Mouse (Mus musculus): ENCODE measurements around the gene Cux1.

Gene Cux1

DNA sequence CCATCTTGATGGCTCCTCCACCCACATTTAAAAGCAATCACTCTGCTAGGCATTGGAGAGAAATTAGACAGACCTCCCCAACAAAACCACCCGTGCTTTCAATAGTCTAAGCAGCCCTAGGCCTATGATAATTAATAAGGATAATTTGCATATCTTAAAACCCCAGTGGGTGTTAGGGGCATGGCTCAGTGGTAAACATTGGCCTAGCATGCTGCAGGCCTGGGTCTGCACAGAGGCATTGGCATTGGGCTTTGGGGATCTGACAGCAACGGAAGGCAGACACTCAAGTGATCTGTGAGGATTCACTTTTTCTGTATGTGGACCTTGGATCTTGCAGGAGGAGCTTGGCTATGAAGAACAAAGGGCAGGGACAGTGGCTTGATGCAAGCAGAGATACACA, 274.9 kb downstream of the Cux1 start:
- DNase-seq = no peak

- no peak for DNase-seq
Observed at GRCm38 (mm10) chr5:136291562-136291961, 275.7 kb downstream of the Cux1 start.

GRCm38 (mm10) chr5:136289776-136290175, 277.5 kb downstream of the Cux1 start:
- no peak for DNase-seq

GRCm38 (mm10) chr5:136288351-136289081, 278.8 kb downstream of the Cux1 start:
- DNase-seq = no peak

DNA sequence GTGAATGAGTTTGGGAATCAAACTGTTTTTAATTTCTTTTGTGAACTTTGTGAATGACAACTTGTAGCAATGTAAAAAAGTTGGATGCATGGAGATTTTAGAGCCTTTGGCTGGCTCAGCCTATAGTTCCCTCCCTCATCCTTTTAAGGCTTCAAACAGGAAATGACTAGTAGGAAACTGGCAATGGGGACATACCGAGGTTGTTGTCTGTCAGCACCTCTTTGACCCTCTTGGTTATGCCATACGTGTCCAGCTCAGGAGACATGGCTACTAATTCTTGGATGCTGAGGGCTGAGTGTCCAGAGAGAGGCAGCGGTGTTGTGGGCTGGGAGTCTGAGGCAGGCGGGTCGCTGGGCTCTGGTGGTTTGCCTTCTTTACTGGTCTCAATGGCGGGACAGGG, 280.7 kb downstream of the Cux1 start:
- no peak for DNase-seq

DNA sequence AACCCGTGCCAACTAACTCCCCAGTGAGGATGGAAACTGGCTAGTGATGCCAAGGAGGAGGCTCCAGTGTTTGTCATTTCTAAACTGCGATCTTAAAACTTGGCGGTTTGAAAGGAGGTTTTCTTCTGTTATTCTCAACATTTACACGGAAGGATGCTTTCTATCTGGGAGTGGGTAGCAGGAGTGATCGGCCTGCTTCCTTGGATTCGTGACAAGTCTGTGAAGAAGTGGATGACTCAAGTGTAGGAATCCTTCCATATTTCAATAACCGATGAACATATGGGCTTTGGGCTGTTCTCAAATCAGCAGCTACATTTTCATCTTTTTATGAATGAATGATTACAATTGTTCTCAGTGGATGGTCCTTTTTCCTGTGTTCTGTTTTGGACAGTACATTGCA, 282.2 kb downstream of the Cux1 start:
- no peak for DNase-seq

DNA sequence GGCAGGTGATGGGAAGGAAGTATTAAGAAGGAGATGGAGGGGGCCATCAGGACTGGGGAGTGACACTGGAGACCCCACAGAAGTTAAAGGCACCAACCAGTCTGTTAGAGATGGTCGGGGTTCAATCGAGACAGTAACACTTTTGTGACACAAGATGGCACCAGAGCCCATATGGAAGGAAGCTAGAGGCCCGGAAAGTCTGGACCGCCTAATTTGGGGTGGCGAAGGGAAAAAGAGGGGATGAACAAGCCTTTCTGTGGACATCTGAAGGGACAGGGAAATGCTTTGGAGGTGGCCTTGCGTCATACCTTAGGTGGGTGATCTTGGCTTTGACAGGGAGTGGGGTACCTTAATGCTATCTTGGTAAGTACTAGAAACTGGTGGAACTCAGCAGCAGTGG, 285.9 kb downstream of the Cux1 start:
- peak; percentile 14 for DNase-seq

DNA sequence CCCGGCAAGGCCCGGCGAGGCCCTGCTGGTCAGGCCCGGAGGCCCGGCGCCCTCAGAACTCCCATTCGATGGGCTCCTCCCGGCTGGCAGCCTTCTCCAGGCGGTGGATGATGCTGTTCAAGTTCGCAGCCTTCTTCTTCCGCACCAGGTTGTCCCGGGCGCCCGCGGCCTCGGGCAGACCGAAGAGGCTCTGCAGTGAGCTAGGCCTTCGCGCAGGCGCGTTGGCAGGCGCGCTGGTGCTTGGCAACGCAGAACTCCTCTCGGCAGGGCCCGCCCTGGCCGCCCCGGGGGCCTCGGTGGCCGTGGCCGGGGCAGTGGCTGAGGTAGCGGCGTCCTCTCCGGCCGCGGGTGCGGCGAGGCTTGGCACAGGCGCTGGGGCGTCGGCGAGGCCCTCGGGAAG, 292.6 kb downstream of the Cux1 start:
- DNase-seq = no peak

- DNase-seq = no peak
Observed at GRCm38 (mm10) chr5:136269937-136270336, 297.4 kb downstream of the Cux1 start.

DNA sequence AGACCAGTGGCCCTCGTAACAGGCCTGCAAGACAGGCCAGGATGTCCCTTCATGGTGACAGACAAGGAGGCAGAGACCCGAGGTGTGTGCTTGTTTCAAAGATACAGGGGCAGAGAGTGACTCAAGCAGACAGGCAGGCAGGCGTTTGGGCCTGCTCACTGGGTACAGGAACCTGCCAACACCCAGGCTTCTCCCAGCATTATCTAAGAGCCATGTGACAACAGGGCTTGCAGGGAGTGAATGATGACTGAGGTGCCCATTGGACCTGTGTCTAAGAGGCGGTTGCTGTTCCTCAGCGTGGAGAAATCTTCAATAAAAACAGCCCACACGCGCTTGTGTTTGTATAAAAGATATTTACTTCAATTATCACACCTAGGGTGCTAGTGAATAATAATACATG, 301.2 kb downstream of the Cux1 start:
- DNase-seq = no peak

DNA sequence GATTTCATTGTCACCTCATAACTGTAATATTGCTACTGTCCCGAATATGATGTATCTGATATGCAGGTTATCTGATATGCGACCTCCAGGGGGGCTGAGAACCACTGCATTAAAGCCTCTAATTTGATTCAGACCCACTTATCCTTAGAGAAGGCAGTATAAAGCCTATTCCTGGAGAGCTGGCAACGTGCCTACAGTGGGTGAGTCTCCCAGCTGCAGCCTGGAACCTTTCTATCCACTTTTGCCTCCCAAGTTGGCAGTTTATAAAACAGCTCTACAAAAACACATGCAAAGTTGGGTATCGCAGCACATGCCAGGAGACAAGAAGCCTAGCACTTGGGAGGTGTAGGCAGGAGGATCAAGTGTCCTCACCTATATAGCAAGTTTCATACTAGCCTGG, 303.9 kb downstream of the Cux1 start:
- DNase-seq = no peak

- DNase-seq = peak; percentile 77
Observed at GRCm38 (mm10) chr5:136258919-136259318, 308.4 kb downstream of the Cux1 start.

DNA sequence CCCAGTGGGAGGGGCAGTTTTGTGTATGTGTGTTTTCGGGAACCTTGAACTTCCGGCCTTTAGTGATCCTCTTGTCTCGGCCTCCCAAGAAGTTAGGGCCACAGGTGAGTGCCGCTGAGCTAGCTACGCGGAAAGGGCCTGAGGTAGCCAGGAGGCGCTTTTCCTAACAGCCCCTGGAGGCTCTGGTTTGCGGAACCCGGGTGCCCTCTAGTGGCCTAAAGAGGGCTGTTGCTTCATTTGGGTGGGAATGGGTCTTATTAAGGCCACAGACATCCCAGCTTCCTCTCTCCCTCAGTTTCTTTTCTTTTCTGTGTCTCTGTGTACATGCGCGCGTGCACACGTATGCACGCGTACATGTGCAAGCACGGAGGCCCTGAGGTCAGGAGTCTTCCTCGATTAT, 314.4 kb downstream of the Cux1 start:
- DNase-seq = peak; percentile 80

GRCm38 (mm10) chr5:136251004-136251403, 316.3 kb downstream of the Cux1 start:
- peak; percentile 51 for DNase-seq

GRCm38 (mm10) chr5:136248441-136248840, 318.8 kb downstream of the Cux1 start:
- DNase-seq = no peak

DNA sequence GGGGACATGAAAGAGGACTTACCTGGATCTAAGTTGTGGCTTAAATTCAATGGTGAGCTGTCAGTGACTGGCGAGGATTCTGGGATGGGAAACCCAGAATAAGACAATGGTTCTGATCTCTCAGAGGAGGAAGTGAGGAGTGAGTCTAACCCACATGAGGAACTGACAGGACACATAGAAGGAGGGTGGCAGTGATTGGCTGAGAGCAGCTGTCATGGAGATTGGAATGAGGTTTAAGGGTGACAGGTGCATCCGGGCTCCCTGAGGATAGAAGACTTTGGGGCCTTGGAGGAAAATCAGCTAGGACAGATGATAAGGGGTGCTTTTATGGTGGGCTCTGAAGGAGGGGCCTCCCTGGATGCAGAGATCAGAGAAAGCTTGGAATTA, 320.8 kb downstream of the Cux1 start, which contains the start of gene Sh2b2:
Gene Sh2b2 (minus strand): TSS at position 105 of the 387 bp plus-strand sequence.
- DNase-seq = no peak

DNA sequence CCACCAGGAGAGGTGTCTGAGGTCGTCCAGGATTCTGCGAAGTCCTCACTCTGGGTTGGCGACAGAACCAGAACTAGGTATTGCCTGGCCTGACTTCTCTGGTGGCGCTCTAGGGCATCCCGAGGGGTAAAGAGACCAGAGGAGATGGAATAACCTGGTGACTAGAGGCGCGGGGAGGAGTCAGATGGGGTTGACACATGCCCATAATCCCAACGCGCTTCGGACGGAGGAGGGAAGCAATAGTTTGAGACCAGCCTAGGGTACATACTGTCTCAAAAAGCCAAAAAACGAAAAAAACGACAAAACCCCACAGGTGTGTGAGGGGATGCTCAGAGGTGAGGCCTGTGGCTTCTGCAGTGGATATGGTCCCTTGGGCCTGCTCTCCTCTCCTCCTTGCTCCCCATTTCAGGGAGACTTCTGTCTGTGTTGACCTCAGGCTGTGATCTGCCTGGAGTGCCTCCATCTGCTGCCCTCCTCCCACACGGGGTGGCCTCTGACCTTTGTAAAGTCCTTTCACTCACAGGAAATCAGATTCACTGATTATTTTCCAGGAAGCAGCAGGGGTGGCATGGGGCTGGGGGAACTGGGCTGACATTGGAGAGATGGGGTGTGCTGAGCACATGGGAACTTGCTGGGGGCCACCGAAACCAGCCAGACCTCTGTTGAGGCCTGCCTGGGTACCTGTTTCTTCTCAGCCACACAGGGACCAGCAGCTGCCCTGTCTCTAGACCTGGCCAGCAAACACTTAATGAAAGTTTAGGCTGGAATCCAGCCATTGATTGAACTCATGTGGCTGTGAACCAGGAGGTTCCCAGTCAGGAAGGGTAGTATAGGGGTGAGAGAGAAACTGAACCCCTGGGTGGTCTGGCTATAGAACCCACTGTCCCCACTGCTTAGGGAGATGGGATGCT, 321.5 kb downstream of the Cux1 start:
- DNase-seq = no peak

DNA sequence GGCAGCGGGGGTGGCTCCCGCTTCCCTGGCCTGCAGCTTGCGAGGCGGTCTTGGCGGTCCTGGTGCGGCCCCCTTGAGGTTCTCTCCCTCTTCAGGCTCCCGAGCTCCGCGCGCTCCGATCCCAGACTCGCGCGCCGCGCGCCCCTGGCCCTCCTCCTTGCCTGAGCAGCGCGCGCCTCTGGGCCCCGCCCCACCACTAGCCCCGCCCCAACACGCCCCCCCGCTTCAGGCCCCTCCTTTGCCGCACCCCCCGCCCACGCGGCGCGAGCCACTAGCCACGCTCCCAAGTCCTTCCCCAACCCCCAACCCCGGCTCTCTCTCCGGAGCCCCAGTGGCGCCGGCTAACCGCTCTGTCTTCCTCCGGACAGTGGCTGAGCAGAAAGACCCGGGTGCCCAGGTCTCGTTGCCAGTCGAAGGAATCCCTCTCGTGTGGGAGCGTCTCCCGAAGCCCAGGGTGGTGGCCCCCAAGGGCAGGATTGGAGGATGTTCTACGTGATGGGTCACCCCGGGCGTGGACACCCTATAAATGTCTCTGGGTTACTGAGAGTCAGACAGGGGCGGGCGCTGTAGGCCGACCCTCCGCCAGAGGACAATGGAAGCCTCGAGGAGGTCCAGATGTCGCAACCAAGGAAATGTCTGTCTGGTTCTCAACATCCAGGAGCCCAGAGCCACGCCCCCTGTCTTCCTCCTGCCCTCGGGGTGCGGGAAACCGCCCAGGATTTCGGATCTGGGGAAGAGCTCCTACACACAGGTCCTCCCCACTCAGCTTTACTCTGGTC, 322.3 kb downstream of the Cux1 start:
- peak; percentile 75 for DNase-seq

GRCm38 (mm10) chr5:136243851-136244761, 323.2 kb downstream of the Cux1 start:
- DNase-seq = peak; percentile 37

GRCm38 (mm10) chr5:136241161-136241560, 326.1 kb downstream of the Cux1 start:
- DNase-seq = peak; percentile 60

DNA sequence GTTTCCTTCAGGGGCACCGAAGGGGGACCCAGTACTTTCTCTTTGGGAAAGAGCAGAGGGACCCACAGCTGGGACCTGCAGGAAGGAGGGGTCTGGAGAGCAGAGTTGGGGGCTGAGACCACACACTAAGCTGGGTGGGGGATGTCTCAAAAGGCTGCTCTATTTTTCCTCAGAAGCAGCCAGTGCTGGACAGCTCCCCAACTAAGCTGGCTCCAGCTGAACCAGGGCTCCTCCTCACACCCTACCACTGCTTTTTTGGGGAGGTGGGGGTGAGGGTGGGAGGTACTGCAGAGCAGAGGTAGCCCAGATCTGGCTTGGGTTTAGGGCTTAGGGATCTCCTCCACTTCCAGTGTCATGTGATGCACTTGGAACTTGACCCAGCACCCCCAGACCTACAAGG, 326.9 kb downstream of the Cux1 start:
- peak; percentile 16 for DNase-seq

DNA sequence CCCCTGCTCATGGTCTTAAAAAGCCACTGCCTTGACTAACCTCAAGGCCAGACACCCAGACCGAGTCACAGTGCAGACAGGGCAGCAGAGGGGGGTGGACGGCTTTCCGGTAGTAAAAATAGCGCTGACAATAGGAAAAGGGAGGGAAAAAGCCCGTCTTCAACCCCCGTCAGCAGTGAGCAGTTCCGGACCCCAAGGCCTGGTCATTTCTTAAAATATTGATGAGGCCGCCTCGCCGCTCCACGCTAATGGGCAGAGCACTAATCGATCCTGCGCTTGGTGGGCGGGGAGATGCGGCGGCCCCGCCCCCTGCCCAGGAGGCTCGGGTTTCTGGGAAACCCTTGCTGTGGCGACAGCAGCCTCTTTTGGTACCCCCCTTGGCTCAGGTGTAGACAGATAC, 329.7 kb downstream of the Cux1 start:
- no peak for DNase-seq

Data from thymus, postnatal 14 days (tissue).